Mouse (Mus musculus) liver, embryonic 16.5 days (tissue): ENCODE measurements at regions not wholly inside any gene's neighbourhood (a gene's known extent, or its start where the extent isn't known, plus 50 kb on each side); places are given as distances from the start of the nearest gene placed in this dataset.

Source experiments
- ATAC-seq: fragments of 200-750 bp; cut with Nextera tagmentation; 2 replicates; pipeline ENCODE4 v1.8.0; 2017; ENCODE audit warnings: low read depth, mild to moderate bottlenecking, moderate number of reproducible peaks, moderate library complexity
- H3K27ac ChIP-seq: fragments of 300-500 bp; sonication (generic); 2 replicates; pipeline ENCODE4 v1.5.1; 2014; ENCODE audit warnings: mild to moderate bottlenecking, low read length
- H3K27me3 ChIP-seq: fragments of 300-500 bp; sonication (generic); 2 replicates; pipeline ENCODE4 v1.6.1; 2014; ENCODE audit warnings: low read depth, low read length, mixed read lengths; ENCODE audit not compliant: control insufficient read depth, insufficient read depth
- H3K36me3 ChIP-seq: fragments of 300-500 bp; sonication (generic); 2 replicates; pipeline ENCODE4 v1.6.1; 2014; ENCODE audit warnings: mild to moderate bottlenecking; ENCODE audit not compliant: control insufficient read depth, insufficient read depth
- H3K4me1 ChIP-seq: fragments of 300-500 bp; sonication (generic); 2 replicates; pipeline ENCODE4 v1.6.1; 2014; ENCODE audit warnings: low read depth, low read length, mixed read lengths; ENCODE audit not compliant: control insufficient read depth
- H3K4me2 ChIP-seq: fragments of 300-500 bp; sonication (generic); 2 replicates; pipeline ENCODE4 v1.6.1; 2014; ENCODE audit warnings: low read depth, low read length, mixed read lengths
- H3K4me3 ChIP-seq: fragments of 300-500 bp; sonication (generic); 2 replicates; pipeline ENCODE4 v1.5.1; 2014; ENCODE audit warnings: low read depth, mild to moderate bottlenecking, low read length
- H3K9ac ChIP-seq: fragments of 300-500 bp; sonication (generic); 2 replicates; pipeline ENCODE4 v1.6.1; 2014; ENCODE audit warnings: low read depth, low read length
- H3K9me3 ChIP-seq: fragments of 300-500 bp; sonication (generic); replicated peaks from 2 replicates; pipeline ENCODE4 v1.6.1; 2016; ENCODE audit warnings: low read length; ENCODE audit not compliant: control insufficient read depth
- WGBS: fragments of 180-500 bp; shearing (Covaris S2); extraction: QIAGEN DNeasy Blood & Tissue Kit; methylation state at CpG from one replicate; pipeline ENCODE4 v1.1.7; 2014; ENCODE audit not compliant: insufficient replicate concordance; 5-methylcytosine and 5-hydroxymethylcytosine counted together

- 64% methylated on average over 4 of the region's 4 CpGs for WGBS
- H3K9me3 ChIP-seq: no peaks in the 10 kb centered on the region
Measured at GRCm38 (mm10) chr6:67114753-67115152, 77.5 kb upstream of the Gadd45a start.

DNA sequence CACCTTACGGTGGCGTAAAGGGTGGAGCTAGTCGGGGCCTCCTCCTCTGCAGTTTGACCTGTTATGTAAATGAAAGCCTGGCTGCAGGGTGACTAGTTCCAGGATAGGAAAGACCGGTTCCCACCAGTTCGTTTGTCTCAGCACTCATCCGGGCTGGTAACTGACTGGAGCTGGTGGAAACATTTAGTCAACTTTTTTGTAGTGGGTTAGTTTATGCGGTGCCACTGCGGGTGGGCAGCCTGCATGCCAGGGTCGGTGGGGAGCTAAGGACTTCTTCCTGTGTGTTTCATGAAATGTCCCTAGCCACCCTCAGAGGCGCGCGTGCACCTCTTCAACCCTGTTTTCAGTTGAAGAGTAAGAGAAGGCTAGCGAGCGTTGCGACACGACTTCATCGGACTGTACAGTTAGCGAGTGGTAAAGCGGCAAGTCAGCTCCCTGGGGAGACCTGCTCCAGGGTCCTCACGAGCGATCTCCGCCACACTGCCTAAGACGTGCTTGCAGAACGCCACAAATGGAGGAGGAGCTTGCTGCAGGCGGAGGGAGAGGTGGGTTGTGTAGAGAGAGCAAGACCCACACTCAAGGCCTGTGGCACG, 76.5 kb upstream of the Gadd45a start:
- H3K27me3 ChIP-seq: no peaks in the 10 kb centered on the region
- peak overlapping the region; percentile 21; the same call in 1 of the 2 replicates for H3K9ac ChIP-seq
- 20% methylated on average over 26 of the region's 26 CpGs for WGBS
- H3K27ac ChIP-seq: no peak overlapping the region
- no peaks in the 10 kb centered on the region for H3K9me3 ChIP-seq
- no peaks in the 10 kb centered on the region for H3K36me3 ChIP-seq
- peak overlapping the region; percentile 52 for H3K4me2 ChIP-seq
- H3K4me1 ChIP-seq: no peaks in the 10 kb centered on the region; the same call in none of the 2 replicates
- ATAC-seq: peak; percentile 68
- peak overlapping the region; percentile 35 for H3K4me3 ChIP-seq

More at GRCm38 (mm10) chr6:67114753-67115152, 77.5 kb upstream of the Gadd45a start:
- Histone ChIP-seq H3K9ac (no peak overlapping the region), H3K4me2 (no peak overlapping the region), H3K4me1 (no peaks in the 10 kb centered on the region; the same call in none of the 2 replicates), H3K27me3 (no peaks in the 10 kb centered on the region), H3K27ac (no peak overlapping the region), H3K36me3 (no peaks in the 10 kb centered on the region), H3K4me3 (no peak overlapping the region)
- ATAC-seq: no peak

- Histone ChIP-seq H3K27me3 (no peaks in the 10 kb centered on the region), H3K4me3 (no peak overlapping the region), H3K4me1 (no peaks in the 10 kb centered on the region; the same call in none of the 2 replicates), H3K9ac (no peak overlapping the region), H3K27ac (no peak overlapping the region), H3K9me3 (no peaks in the 10 kb centered on the region), H3K4me2 (peak overlapping the region; percentile 52; the same call in 1 of the 2 replicates), H3K36me3 (no peaks in the 10 kb centered on the region)
- no peak for ATAC-seq
- WGBS: 67% methylated on average over 4 of the region's 4 CpGs
Measured at GRCm38 (mm10) chr6:67113261-67113660, 76.0 kb upstream of the Gadd45a start.

- H3K9ac ChIP-seq: no peak overlapping the region
- 70% methylated on average over 6 of the region's 6 CpGs for WGBS
- no peaks in the 10 kb centered on the region for H3K9me3 ChIP-seq
- H3K27ac ChIP-seq: no peak overlapping the region
- H3K36me3 ChIP-seq: no peaks in the 10 kb centered on the region
- H3K4me1 ChIP-seq: no peaks in the 10 kb centered on the region; the same call in none of the 2 replicates
- no peaks in the 10 kb centered on the region for H3K27me3 ChIP-seq
- no peak overlapping the region for H3K4me3 ChIP-seq
- H3K4me2 ChIP-seq: no peak overlapping the region
- no peak for ATAC-seq
Measured at GRCm38 (mm10) chr6:67112311-67112710, 75.1 kb upstream of the Gadd45a start.

- no peaks in the 10 kb centered on the region for H3K9me3 ChIP-seq
- H3K4me2 ChIP-seq: no peak overlapping the region
- H3K27ac ChIP-seq: no peak overlapping the region
- 59% methylated on average over 2 of the region's 2 CpGs for WGBS
- no peaks in the 10 kb centered on the region; the same call in none of the 2 replicates for H3K4me1 ChIP-seq
- no peaks in the 10 kb centered on the region for H3K36me3 ChIP-seq
- ATAC-seq: no peak
- no peak overlapping the region for H3K4me3 ChIP-seq
- no peaks in the 10 kb centered on the region for H3K27me3 ChIP-seq
- no peak overlapping the region for H3K9ac ChIP-seq
Measured at GRCm38 (mm10) chr6:67111581-67111980, 74.3 kb upstream of the Gadd45a start.

DNA sequence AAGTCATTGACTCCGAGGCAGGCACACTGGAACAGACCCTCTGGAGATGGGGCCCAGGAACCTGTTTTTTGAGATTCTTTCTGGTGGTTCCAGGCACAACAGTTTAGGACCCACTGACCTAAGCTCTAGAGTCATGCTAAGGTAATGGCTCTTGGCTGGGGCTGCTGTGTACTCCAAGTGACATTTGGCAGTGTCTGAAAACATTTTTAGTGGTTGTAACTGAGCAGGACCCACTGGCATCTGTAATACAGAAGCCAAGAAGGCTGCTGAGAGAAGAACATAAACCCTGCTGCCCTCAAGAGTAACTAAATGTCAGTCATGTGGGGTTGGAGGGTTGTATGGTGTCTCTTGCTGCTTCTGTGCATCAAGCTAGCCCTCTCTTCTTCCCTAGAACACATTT, 73.1 kb upstream of the Gadd45a start:
- Histone ChIP-seq H3K27me3 (no peaks in the 10 kb centered on the region), H3K4me1 (no peaks in the 10 kb centered on the region; the same call in 1 of the 2 replicates), H3K9ac (no peak overlapping the region), H3K27ac (no peak overlapping the region), H3K4me2 (no peak overlapping the region), H3K4me3 (no peak overlapping the region), H3K36me3 (no peaks in the 10 kb centered on the region), H3K9me3 (no peaks in the 10 kb centered on the region)
- ATAC-seq: no peak
- WGBS: 47% methylated on average over 1 of the region's 1 CpGs

- Histone ChIP-seq H3K4me2 (no peak overlapping the region), H3K27me3 (no peaks in the 10 kb centered on the region), H3K27ac (no peak overlapping the region), H3K4me1 (no peaks in the 10 kb centered on the region; the same call in 1 of the 2 replicates), H3K9ac (no peak overlapping the region), H3K36me3 (no peaks in the 10 kb centered on the region), H3K4me3 (no peak overlapping the region), H3K9me3 (no peaks in the 10 kb centered on the region)
- 62% methylated on average over 4 of the region's 4 CpGs for WGBS
- ATAC-seq: no peak
Measured at GRCm38 (mm10) chr6:67109774-67110173, 72.5 kb upstream of the Gadd45a start.

DNA sequence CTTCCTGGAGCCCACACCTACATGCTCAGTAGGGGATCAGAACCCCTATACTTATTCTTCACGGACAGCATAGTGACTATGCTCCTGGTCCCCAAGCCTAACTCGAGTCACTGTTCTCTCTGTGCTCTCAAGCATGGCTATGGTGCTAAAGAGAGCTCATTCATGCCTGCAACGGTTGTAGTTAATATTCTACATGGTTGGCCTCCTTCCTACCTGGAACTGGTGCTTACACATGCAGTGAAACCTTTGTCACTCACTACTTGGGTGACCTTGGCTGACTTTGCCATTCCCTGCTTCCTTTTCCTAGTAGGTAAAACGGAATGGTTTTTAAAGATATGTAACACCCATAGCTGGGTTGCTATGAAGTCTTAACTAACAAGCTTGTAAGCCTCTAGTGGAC, 70.3 kb upstream of the Gadd45a start:
- Histone ChIP-seq H3K27ac (no peak overlapping the region), H3K27me3 (no peaks in the 10 kb centered on the region), H3K4me3 (no peak overlapping the region), H3K4me2 (no peak overlapping the region), H3K9ac (no peak overlapping the region), H3K36me3 (no peaks in the 10 kb centered on the region), H3K4me1 (no peaks in the 10 kb centered on the region; the same call in 1 of the 2 replicates), H3K9me3 (no peaks in the 10 kb centered on the region)
- 49% methylated on average over 4 of the region's 4 CpGs for WGBS
- peak; percentile 50; the same call in 1 of the 2 replicates for ATAC-seq

GRCm38 (mm10) chr6:67106493-67106892, 69.2 kb upstream of the Gadd45a start:
- H3K4me1 ChIP-seq: no peaks in the 10 kb centered on the region; the same call in 1 of the 2 replicates
- no peaks in the 10 kb centered on the region for H3K9me3 ChIP-seq
- no peak overlapping the region for H3K4me3 ChIP-seq
- no peaks in the 10 kb centered on the region for H3K36me3 ChIP-seq
- no peak for ATAC-seq
- H3K27ac ChIP-seq: no peak overlapping the region
- H3K27me3 ChIP-seq: no peaks in the 10 kb centered on the region
- WGBS: 70% methylated on average over 2 of the region's 2 CpGs
- H3K4me2 ChIP-seq: no peak overlapping the region
- no peak overlapping the region for H3K9ac ChIP-seq
